Mouse (Mus musculus): ENCODE results near the gene Creld2.

Gene Creld2

GRCm38 (mm10) chr15:88853106-88853505 lies 33.7 kb downstream of the Creld2 start:
- no peak for DNase-seq (ENCODE audit: low spot score in 2 of 2)

- no peak for DNase-seq (ENCODE audit: low spot score in 2 of 2)
Measured at GRCm38 (mm10) chr15:88854119-88854968, 34.9 kb downstream of the Creld2 start.

GRCm38 (mm10) chr15:88854969-88855830 lies 35.8 kb downstream of the Creld2 start:
- no peak for DNase-seq (ENCODE audit: low spot score in 2 of 2)

GRCm38 (mm10) chr15:88855896-88856417 lies 36.5 kb downstream of the Creld2 start:
- no peak for DNase-seq (ENCODE audit: low spot score in 2 of 2)

GRCm38 (mm10) chr15:88856613-88857012 lies 37.2 kb downstream of the Creld2 start:
- no peak for DNase-seq (ENCODE audit: low spot score in 2 of 2)

- DNase-seq (ENCODE audit: low spot score in 2 of 2) = no peak
Measured at GRCm38 (mm10) chr15:88857361-88857760, 37.9 kb downstream of the Creld2 start.

- DNase-seq (ENCODE audit: low spot score in 2 of 2) = no peak
Measured at GRCm38 (mm10) chr15:88858141-88858541, 38.7 kb downstream of the Creld2 start.

GRCm38 (mm10) chr15:88858707-88859106 lies 39.3 kb downstream of the Creld2 start:
- DNase-seq (ENCODE audit: low spot score in 2 of 2) = no peak

- no peak for DNase-seq (ENCODE audit: low spot score in 2 of 2)
Measured at GRCm38 (mm10) chr15:88859206-88859970, 39.9 kb downstream of the Creld2 start.

- DNase-seq (ENCODE audit: low spot score in 2 of 2) = no peak
Measured at GRCm38 (mm10) chr15:88860781-88861180, 41.3 kb downstream of the Creld2 start.

- DNase-seq (ENCODE audit: low spot score in 2 of 2) = peak; percentile 96
Measured at GRCm38 (mm10) chr15:88861772-88862622, 42.6 kb downstream of the Creld2 start, which contains the start of gene Pim3. Gene Pim3 (plus strand): TSS chr15:88862186.

GRCm38 (mm10) chr15:88862881-88863694 lies 43.6 kb downstream of the Creld2 start:
- DNase-seq (ENCODE audit: low spot score in 2 of 2) = peak; percentile 40 to 42

GRCm38 (mm10) chr15:88863695-88864231 lies 44.3 kb downstream of the Creld2 start:
- peak; percentile 71 to 73 for DNase-seq (ENCODE audit: low spot score in 2 of 2)

- DNase-seq (ENCODE audit: low spot score in 2 of 2) = no peak
Measured at GRCm38 (mm10) chr15:88864270-88865030, 45.0 kb downstream of the Creld2 start.

GRCm38 (mm10) chr15:88865061-88865460 lies 45.6 kb downstream of the Creld2 start:
- DNase-seq (ENCODE audit: low spot score in 2 of 2) = no peak

GRCm38 (mm10) chr15:88865888-88866695 lies 46.6 kb downstream of the Creld2 start:
- no peak for DNase-seq (ENCODE audit: low spot score in 2 of 2)

GRCm38 (mm10) chr15:88866934-88867356 lies 47.5 kb downstream of the Creld2 start:
- DNase-seq (ENCODE audit: low spot score in 2 of 2) = no peak

Measured in natural killer cell, adult 2 months (primary cell).